Mouse (Mus musculus): ENCODE measurements around the gene AL607142.1. TPM values are rescaled to one million over a fixed set of nuclear protein-coding genes. Genes with fewer than 3 reads are reported as not detected.

The AL607142.1 gene
- polyA plus RNA-seq, 1 experiment from 2014 or later: not detected

DNA sequence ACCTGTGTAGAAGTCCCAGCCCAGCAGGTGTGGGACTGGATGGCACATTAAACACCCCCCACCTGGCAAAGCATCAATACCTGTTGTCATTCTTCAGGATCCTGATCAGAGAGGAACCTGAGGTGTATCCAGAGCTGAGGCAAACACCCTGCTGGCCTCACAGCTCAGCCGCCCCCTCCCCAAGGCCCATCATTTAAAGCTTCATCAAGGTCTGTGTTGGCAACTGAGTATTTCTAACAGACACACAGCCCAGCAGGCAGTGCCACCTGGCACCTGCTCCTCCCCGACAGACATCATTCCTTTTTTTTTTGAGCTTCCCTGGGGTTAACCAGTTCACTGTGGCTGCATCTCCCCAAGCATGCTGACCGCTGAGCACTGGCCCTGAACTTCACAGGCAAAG, 50.7 kb downstream of the AL607142.1 start:
- ATAC-seq (ENCODE audit: insufficient number of reproducible peaks, insufficient read depth, low FRiP score, low TSS enrichment, low read depth): no peak
- no peaks in the 10 kb centered on the region for H3K36me3 ChIP-seq
- no peak overlapping the region for H3K4me3 ChIP-seq
- no peaks in the 10 kb centered on the region for H3K4me1 ChIP-seq
- no peak overlapping the region for H3K27ac ChIP-seq
- H3K9ac ChIP-seq: no peak overlapping the region
- 89% methylated on average over 3 of the region's 3 CpGs for WGBS
- no peaks in the 10 kb centered on the region for H3K9me3 ChIP-seq
- H3K27me3 ChIP-seq: no peaks in the 10 kb centered on the region
- H3K4me2 ChIP-seq: no peak overlapping the region

GRCm38 (mm10) chr4:120116312-120116711, 51.5 kb downstream of the AL607142.1 start:
- no peak for ATAC-seq (ENCODE audit: insufficient number of reproducible peaks, insufficient read depth, low FRiP score, low TSS enrichment, low read depth)
- WGBS: 75% methylated on average over 1 of the region's 1 CpGs
- no peaks in the 10 kb centered on the region for H3K36me3 ChIP-seq

DNA sequence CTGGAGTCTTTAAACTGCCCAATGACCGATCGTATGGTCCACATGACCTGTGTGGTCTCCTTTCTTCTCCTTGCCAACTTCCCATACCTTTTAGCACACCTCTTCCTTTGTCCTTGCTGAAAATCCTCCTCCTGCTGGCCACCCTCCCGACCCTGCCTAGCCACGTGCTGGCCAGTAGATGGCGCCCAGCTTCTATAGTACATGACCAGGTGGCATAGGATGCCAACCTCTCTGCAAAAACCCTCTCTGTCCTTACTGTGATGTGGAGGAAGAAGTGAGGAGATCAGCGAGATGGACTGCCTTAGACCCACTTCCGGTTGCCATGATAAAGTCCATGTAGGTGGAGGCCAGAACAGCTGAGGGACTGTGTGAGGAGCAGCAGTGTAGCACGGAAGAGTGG, 55.5 kb downstream of the AL607142.1 start:
- WGBS: 34% methylated on average over 8 of the region's 8 CpGs
- H3K4me3 ChIP-seq: no peak overlapping the region
- no peak for ATAC-seq (ENCODE audit: insufficient number of reproducible peaks, insufficient read depth, low FRiP score, low TSS enrichment, low read depth)

More at GRCm38 (mm10) chr4:120116312-120116711, 51.5 kb downstream of the AL607142.1 start:
- H3K4me2 ChIP-seq: no peak overlapping the region
- H3K4me1 ChIP-seq: no peaks in the 10 kb centered on the region
- no peak overlapping the region for H3K27ac ChIP-seq
- H3K4me3 ChIP-seq: no peak overlapping the region
- no peak overlapping the region for H3K9ac ChIP-seq
- no peaks in the 10 kb centered on the region for H3K9me3 ChIP-seq
- H3K27me3 ChIP-seq: no peaks in the 10 kb centered on the region

GRCm38 (mm10) chr4:120124656-120125055, 59.9 kb downstream of the AL607142.1 start:
- no peak overlapping the region for H3K4me3 ChIP-seq
- H3K27me3 ChIP-seq: no peaks in the 10 kb centered on the region
- 82% methylated on average over 6 of the region's 6 CpGs for WGBS
- no peak overlapping the region for H3K27ac ChIP-seq
- H3K36me3 ChIP-seq: no peaks in the 10 kb centered on the region
- no peaks in the 10 kb centered on the region for H3K4me1 ChIP-seq
- H3K9me3 ChIP-seq: no peaks in the 10 kb centered on the region
- ATAC-seq (ENCODE audit: insufficient number of reproducible peaks, insufficient read depth, low FRiP score, low TSS enrichment, low read depth): no peak
- H3K9ac ChIP-seq: no peak overlapping the region
- no peak overlapping the region for H3K4me2 ChIP-seq

More for the DNA sequence above, 55.5 kb downstream of the AL607142.1 start:
- Histone ChIP-seq H3K27ac (no peak overlapping the region), H3K36me3 (no peaks in the 10 kb centered on the region), H3K9ac (no peak overlapping the region), H3K4me1 (no peaks in the 10 kb centered on the region), H3K9me3 (no peaks in the 10 kb centered on the region), H3K4me2 (no peak overlapping the region), H3K27me3 (no peaks in the 10 kb centered on the region)

GRCm38 (mm10) chr4:120126047-120126446, 61.3 kb downstream of the AL607142.1 start:
- no peaks in the 10 kb centered on the region for H3K36me3 ChIP-seq
- H3K4me2 ChIP-seq: no peak overlapping the region
- H3K27me3 ChIP-seq: no peaks in the 10 kb centered on the region
- H3K9me3 ChIP-seq: no peaks in the 10 kb centered on the region
- ATAC-seq (ENCODE audit: insufficient number of reproducible peaks, insufficient read depth, low FRiP score, low TSS enrichment, low read depth): no peak
- H3K27ac ChIP-seq: no peak overlapping the region
- H3K4me1 ChIP-seq: no peaks in the 10 kb centered on the region
- WGBS: 84% methylated on average over 6 of the region's 6 CpGs
- no peak overlapping the region for H3K4me3 ChIP-seq
- no peak overlapping the region for H3K9ac ChIP-seq

DNA sequence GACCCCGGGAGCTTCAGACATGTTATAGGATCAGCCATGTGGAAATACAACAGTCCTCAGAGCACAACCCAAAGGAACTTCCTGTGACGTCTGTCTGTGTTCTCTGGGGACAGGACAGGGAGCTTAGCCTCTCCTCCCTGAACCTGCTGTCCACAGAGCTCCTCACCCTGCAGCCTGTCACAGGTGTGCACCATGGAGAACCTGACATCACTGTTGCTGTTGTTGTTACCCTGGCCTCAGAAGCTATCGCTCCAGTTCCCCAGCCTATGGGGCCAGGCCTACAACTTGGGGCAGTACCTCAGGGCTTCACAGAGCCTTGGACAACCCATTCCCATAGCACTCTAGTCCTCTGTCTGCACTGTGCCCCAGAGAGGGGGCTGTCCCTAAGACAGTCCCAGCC, 62.5 kb downstream of the AL607142.1 start:
- Histone ChIP-seq H3K27ac (no peak overlapping the region), H3K4me1 (no peaks in the 10 kb centered on the region), H3K4me2 (no peak overlapping the region), H3K9ac (no peak overlapping the region), H3K9me3 (no peaks in the 10 kb centered on the region), H3K36me3 (no peaks in the 10 kb centered on the region), H3K27me3 (no peaks in the 10 kb centered on the region), H3K4me3 (no peak overlapping the region)
- WGBS: 80% methylated on average over 3 of the region's 3 CpGs
- ATAC-seq (ENCODE audit: insufficient number of reproducible peaks, insufficient read depth, low FRiP score, low TSS enrichment, low read depth): no peak

DNA sequence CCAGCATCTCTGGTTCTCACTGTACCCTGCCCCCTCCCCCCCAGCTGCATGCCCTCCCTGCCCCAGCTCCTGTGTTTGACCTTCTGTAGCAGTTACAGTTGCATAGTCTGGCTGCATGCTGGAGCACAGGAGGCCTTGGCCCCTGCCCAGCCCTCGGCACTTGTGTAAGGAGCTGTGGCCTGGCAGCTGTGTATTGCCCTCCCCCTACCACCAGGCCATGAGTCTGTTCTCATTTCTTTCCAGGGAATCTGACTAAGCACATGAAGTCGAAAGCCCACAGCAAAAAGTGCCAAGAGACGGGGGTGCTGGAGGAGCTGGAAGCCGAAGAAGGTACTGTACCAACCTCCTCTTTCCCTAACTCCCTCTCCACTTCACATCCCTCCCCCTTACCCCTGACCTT, 63.2 kb downstream of the AL607142.1 start:
- H3K27me3 ChIP-seq: no peaks in the 10 kb centered on the region
- 71% methylated on average over 4 of the region's 4 CpGs for WGBS
- ATAC-seq (ENCODE audit: insufficient number of reproducible peaks, insufficient read depth, low FRiP score, low TSS enrichment, low read depth): no peak

DNA sequence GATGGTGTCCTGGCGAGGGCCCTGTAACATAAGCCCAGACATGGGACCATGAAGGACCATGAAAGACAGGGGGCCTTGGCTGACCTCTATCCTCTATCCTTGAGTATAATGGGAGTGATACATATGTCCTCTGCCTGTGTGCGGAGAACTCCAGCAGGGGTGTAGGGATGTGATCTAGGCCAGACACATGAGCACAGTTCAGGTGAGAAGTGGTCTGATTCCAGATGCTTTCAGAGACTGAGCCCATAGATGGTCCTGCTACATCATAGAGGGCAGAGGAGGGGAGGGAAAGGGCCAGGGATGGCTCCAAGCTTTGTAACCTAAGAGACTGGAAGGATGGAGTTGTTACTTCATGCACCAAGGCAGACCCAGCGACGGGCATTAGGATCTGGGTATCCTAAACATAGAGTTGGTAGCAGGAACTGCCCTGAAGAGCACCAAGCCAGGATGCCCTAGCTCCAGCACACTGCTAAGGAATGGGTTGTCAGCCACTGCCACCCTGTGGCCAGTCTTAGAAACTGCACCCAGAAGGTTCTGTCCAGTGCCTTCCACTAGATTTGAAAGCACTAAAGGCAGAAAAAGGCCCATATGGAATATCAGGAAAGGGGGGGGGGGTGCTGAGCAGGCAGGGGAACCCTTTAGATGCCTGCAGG, 64.6 kb downstream of the AL607142.1 start:
- no peak overlapping the region for H3K9ac ChIP-seq
- H3K9me3 ChIP-seq: no peaks in the 10 kb centered on the region
- 44% methylated on average over 4 of the region's 4 CpGs for WGBS
- no peak for ATAC-seq (ENCODE audit: insufficient number of reproducible peaks, insufficient read depth, low FRiP score, low TSS enrichment, low read depth)
- no peak overlapping the region for H3K27ac ChIP-seq
- no peaks in the 10 kb centered on the region for H3K36me3 ChIP-seq
- no peak overlapping the region for H3K4me3 ChIP-seq
- no peak overlapping the region for H3K4me2 ChIP-seq
- H3K4me1 ChIP-seq: no peaks in the 10 kb centered on the region
- H3K27me3 ChIP-seq: no peaks in the 10 kb centered on the region

More for the DNA sequence above, 63.2 kb downstream of the AL607142.1 start:
- Histone ChIP-seq H3K4me1 (no peaks in the 10 kb centered on the region), H3K36me3 (no peaks in the 10 kb centered on the region), H3K27ac (no peak overlapping the region), H3K4me2 (no peak overlapping the region), H3K9ac (no peak overlapping the region), H3K4me3 (no peak overlapping the region), H3K9me3 (no peaks in the 10 kb centered on the region)

DNA sequence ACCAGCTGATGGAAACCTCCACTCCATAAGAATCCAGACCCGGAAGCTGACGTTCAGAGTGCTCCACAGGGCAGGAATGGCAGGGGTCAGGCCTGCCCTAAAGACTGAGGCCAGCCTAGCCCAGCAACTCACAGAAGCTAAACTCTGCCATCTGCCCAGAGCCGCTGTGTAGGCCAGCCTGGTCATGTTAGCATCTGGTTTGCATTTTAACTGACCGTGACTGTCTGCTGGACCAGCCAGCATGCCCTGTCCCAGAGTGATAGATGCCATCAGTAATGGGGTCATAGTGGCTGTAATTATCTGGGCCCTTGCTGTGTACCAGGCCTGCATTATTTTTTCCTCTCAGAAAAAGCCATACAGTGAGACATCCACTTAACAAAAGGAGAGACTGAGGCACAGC, 66.1 kb downstream of the AL607142.1 start:
- Histone ChIP-seq H3K36me3 (no peaks in the 10 kb centered on the region), H3K4me2 (no peak overlapping the region), H3K4me3 (no peak overlapping the region), H3K9me3 (no peaks in the 10 kb centered on the region), H3K27ac (no peak overlapping the region), H3K27me3 (no peaks in the 10 kb centered on the region), H3K4me1 (no peaks in the 10 kb centered on the region), H3K9ac (no peak overlapping the region)
- no peak for ATAC-seq (ENCODE audit: insufficient number of reproducible peaks, insufficient read depth, low FRiP score, low TSS enrichment, low read depth)
- WGBS: 27% methylated on average over 4 of the region's 4 CpGs

DNA sequence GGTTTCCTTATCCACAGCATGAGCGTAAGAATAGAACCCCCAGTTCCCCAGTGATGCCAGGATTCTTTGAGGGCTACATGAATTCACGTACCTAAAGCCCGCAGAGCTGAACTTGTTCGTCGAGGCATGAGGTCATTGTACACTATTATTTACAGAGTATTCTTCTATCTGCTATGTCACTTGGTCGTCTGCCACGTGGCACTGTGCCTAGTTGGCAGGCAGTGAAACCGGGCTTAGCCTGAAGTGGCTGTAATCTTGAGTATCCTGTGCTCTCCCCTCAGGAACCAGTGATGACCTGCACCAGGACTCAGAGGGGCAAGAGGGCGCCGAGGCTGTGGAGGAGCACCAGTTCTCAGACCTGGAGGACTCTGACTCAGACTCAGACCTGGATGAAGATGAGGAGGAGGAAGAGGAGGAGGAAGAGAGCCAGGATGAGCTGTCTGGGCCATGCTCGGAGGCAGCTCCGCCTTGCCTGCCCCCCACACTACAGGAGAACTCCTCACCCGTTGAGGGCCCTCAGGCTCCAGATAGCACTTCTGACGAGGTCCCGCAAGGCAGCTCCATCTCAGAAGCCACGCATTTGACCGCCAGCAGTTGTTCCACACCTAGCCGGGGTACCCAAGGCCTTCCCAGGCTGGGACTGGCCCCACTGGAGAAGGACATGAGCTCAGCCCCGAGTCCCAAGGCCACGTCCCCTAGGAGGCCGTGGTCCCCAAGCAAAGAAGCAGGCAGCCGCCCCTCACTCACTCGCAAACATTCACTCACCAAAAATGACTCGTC, 66.8 kb downstream of the AL607142.1 start:
- ATAC-seq (ENCODE audit: insufficient number of reproducible peaks, insufficient read depth, low FRiP score, low TSS enrichment, low read depth): no peak

GRCm38 (mm10) chr4:120134223-120134622, 69.4 kb downstream of the AL607142.1 start:
- Histone ChIP-seq H3K4me1 (peaks cover 5% of the 10 kb centered on the region; the same call in 1 of the 2 replicates), H3K36me3 (no peaks in the 10 kb centered on the region), H3K4me3 (no peak overlapping the region), H3K9me3 (no peaks in the 10 kb centered on the region), H3K27me3 (no peaks in the 10 kb centered on the region), H3K27ac (no peak overlapping the region), H3K4me2 (no peak overlapping the region), H3K9ac (no peak overlapping the region)
- no peak for ATAC-seq (ENCODE audit: insufficient number of reproducible peaks, insufficient read depth, low FRiP score, low TSS enrichment, low read depth)
- WGBS: 76% methylated on average over 6 of the region's 6 CpGs

More for the DNA sequence above, 66.8 kb downstream of the AL607142.1 start:
- Histone ChIP-seq H3K4me3 (no peak overlapping the region), H3K9ac (no peak overlapping the region), H3K4me1 (no peaks in the 10 kb centered on the region), H3K36me3 (no peaks in the 10 kb centered on the region), H3K4me2 (no peak overlapping the region), H3K27me3 (no peaks in the 10 kb centered on the region), H3K27ac (no peak overlapping the region), H3K9me3 (no peaks in the 10 kb centered on the region)
- 76% methylated on average over 24 of the region's 24 CpGs for WGBS

DNA sequence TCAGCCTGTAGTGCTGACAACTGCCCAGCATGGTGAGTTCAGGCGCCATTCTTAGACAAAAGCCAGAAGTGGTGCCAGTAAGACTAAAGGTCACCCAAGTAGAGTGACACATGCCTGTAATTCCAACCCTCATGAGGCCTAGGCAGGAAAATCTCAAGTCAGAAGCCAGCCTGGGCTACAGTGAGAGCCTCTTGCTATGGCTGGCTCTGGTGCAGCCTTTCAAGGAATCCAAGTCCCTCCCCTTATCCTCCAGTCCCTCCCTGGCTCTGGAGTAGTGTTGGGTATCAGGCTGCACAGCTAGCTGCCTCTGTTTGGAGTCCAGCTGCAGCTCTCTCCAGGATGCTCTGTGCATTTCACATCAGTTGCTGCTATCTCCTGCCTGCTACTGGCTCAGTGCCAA, 77.0 kb downstream of the AL607142.1 start:
- ATAC-seq (ENCODE audit: insufficient number of reproducible peaks, insufficient read depth, low FRiP score, low TSS enrichment, low read depth): no peak
- 70% methylated on average over 1 of the region's 1 CpGs for WGBS
- Histone ChIP-seq H3K27ac (no peak overlapping the region), H3K4me2 (no peak overlapping the region), H3K4me1 (peaks cover 13% of the 10 kb centered on the region), H3K4me3 (no peak overlapping the region), H3K9ac (0 out of 2 replicates have a peak overlapping the region, but pooled peaks have one; percentile 21), H3K9me3 (no peaks in the 10 kb centered on the region), H3K27me3 (no peaks in the 10 kb centered on the region), H3K36me3 (no peaks in the 10 kb centered on the region)

Measured in embryonic facial prominence, embryonic 13.5 days (tissue).